Mouse (Mus musculus): ENCODE data around the gene 1110032F04Rik. TPM values are rescaled to one million over a fixed set of nuclear protein-coding genes. Genes with fewer than 3 reads are reported as not detected.
"Not testable (repeated sequence)": the region's sequence is repeated elsewhere in the genome, so short reads cannot be mapped to it uniquely, and the experiment has no call there.

The 1110032F04Rik gene
- total RNA-seq (2021), result under 1 TPM; 0.10 to 0.17 TPM
- long read RNA-seq, experiment 1, partial matches to known transcripts, result 0 of 1 reads
- long read RNA-seq, experiment 1, other reads (novel, unspliced or antisense), result 0 of 1 reads
- long read RNA-seq, experiment 2, result 0 reads

GRCm38 (mm10) chr3:68869211-68869690 lies at the start of gene 1110032F04Rik:
Gene 1110032F04Rik (plus strand): TSS chr3:68869586.
- DNase-seq, result peak; percentile 47 to 60

- no peak for DNase-seq
These were observed 48.0 kb upstream of the 1110032F04Rik start for GRCm38 (mm10) chr3:68821406-68821805.

- DNase-seq, result no peak
These were observed 47.5 kb upstream of the 1110032F04Rik start for GRCm38 (mm10) chr3:68821926-68822341.

GRCm38 (mm10) chr3:68823876-68824764 lies 45.3 kb upstream of the 1110032F04Rik start:
- DNase-seq, result peak; percentile 6 to 9

- DNase-seq, result no peak
These were observed 44.7 kb upstream of the 1110032F04Rik start for GRCm38 (mm10) chr3:68824765-68825090.

GRCm38 (mm10) chr3:68825151-68825550 lies 44.2 kb upstream of the 1110032F04Rik start:
- no peak for DNase-seq

- no peak for DNase-seq
These were observed 41.7 kb upstream of the 1110032F04Rik start for GRCm38 (mm10) chr3:68827671-68828070.

GRCm38 (mm10) chr3:68829944-68830343 lies 39.4 kb upstream of the 1110032F04Rik start:
- DNase-seq, result no peak

- no peak for DNase-seq
These were observed 32.4 kb upstream of the 1110032F04Rik start for GRCm38 (mm10) chr3:68836857-68837499.

GRCm38 (mm10) chr3:68840206-68840605 lies 29.2 kb upstream of the 1110032F04Rik start:
- no peak for DNase-seq

GRCm38 (mm10) chr3:68844025-68844424 lies 25.4 kb upstream of the 1110032F04Rik start:
- DNase-seq, result no peak

- no peak for DNase-seq
These were observed 21.1 kb upstream of the 1110032F04Rik start for GRCm38 (mm10) chr3:68848323-68848722.

GRCm38 (mm10) chr3:68852414-68852813 lies 17.0 kb upstream of the 1110032F04Rik start:
- DNase-seq, result no peak

- peak; percentile 40 to 49 for DNase-seq
These were observed 543 bp downstream of the 1110032F04Rik start for GRCm38 (mm10) chr3:68869691-68870567.

- DNase-seq, result no peak
These were observed 1.2 kb downstream of the 1110032F04Rik start for GRCm38 (mm10) chr3:68870568-68870950.

- DNase-seq, result no peak
These were observed 4.7 kb downstream of the 1110032F04Rik start for GRCm38 (mm10) chr3:68874079-68874478.

GRCm38 (mm10) chr3:68886845-68887244 lies 17.5 kb downstream of the 1110032F04Rik start:
- DNase-seq, result no peak

GRCm38 (mm10) chr3:68895426-68895825 lies 26.0 kb downstream of the 1110032F04Rik start:
- DNase-seq, result peak; percentile 2 to 14

GRCm38 (mm10) chr3:68897154-68897553 lies 27.8 kb downstream of the 1110032F04Rik start:
- DNase-seq, result no peak

GRCm38 (mm10) chr3:68902636-68903035 lies 33.2 kb downstream of the 1110032F04Rik start:
- not testable (repeated sequence) for DNase-seq

- DNase-seq, result no peak
These were observed 35.8 kb downstream of the 1110032F04Rik start for GRCm38 (mm10) chr3:68904902-68905778.

Data from adrenal gland, postnatal 36 days (tissue).